Mouse (Mus musculus): ENCODE measurements around the gene Rai14.
"Not testable (repeated sequence)": the region's sequence is repeated elsewhere in the genome, so short reads cannot be mapped to it uniquely, and the experiment has no call there.

Rai14 gene

GRCm38 (mm10) chr15:10533361-10533760 lies 181.1 kb downstream of the Rai14 start:
- not testable (repeated sequence) for DNase-seq (ENCODE audit: low spot score)

GRCm38 (mm10) chr15:10531352-10531751 lies 183.1 kb downstream of the Rai14 start:
- no peak for DNase-seq (ENCODE audit: low spot score)

GRCm38 (mm10) chr15:10525896-10526295 lies 188.5 kb downstream of the Rai14 start:
- DNase-seq (ENCODE audit: low spot score): no peak
